Mouse (Mus musculus): ENCODE data around the gene Adgrg3.

The Adgrg3 gene

GRCm38 (mm10) chr8:95067582-95067981, 50.1 kb downstream of the Adgrg3 start:
- in situ Hi-C loops (cut with MboI; ENCODE audit: unreplicated experiment in 2 of 2), result loop anchor here in 1 of 2 experiments (5.0 to 25.0 kb wide), 2 partner anchors 35 to 105 kb away; partner anchors contain the start of gene Adgrg1

GRCm38 (mm10) chr8:95075504-95075903, 58.0 kb downstream of the Adgrg3 start:
- in situ Hi-C loops (cut with MboI; ENCODE audit: unreplicated experiment in 2 of 2), result no loop called here

- in situ Hi-C loops (cut with MboI; ENCODE audit: unreplicated experiment in 2 of 2), result no loop called here
These were observed 58.7 kb downstream of the Adgrg3 start for GRCm38 (mm10) chr8:95076151-95076550.

GRCm38 (mm10) chr8:95078055-95078454, 60.6 kb downstream of the Adgrg3 start:
- in situ Hi-C loops (cut with MboI; ENCODE audit: unreplicated experiment in 2 of 2), result no loop called here

GRCm38 (mm10) chr8:95079305-95079704, 61.8 kb downstream of the Adgrg3 start:
- in situ Hi-C loops (cut with MboI; ENCODE audit: unreplicated experiment in 2 of 2), result no loop called here

DNA sequence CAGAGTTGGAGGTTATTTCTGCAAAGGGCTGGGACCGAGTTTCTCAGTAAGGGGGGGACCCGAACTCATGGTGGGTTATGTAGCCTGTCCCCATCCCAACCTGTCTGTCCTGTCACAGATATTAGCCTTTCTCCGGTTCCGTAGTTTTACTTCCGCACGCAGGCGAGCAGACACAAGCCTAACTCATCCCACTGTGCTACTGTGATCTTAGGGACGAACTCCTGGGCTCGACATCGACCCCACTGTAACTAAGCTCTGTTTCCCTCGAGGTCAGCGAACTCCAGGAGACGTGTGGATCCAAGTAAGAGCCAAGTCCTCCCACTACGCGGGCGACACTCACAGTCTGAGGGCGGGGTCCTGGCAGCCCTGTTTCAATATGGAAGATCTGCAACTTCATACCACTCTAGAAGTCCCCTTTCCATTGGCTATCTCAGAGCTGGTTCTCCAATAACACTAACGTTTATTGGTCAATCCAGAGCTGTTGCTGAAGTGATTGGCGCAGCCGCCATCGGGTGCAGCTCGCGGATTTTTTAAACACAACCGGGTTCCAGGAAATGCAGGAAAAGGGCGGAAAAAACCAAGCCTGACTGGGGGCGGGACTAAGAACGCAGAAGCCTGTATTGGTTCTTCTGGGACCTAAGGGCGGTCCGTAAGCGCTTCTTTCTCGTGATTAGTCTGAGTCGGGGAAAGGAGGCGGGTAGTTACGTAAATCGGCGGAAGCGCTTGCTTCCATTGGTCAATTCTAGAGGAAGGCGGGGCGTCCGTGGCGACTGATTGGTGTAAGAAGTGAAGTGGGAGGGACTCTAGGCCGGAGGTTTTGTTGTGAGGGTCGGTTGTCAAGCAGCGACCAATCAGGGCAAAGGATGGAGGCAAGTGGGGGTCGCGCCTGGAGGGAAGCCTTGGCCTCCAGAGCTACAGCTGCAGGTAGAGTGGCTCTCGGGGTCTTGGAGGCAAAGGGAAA, 63.2 kb downstream of the Adgrg3 start, which contains the start of gene Katnb1:
Katnb1 (plus strand) TSS at position 806 of the 961 bp plus-strand sequence.
- in situ Hi-C loops (cut with MboI; ENCODE audit: unreplicated experiment in 2 of 2), result loop anchor here in 1 of 2 experiments (5.0 kb wide), 1 partner anchor 133 kb away; no protein-coding TSS in a partner anchor

- in situ Hi-C loops (cut with MboI; ENCODE audit: unreplicated experiment in 2 of 2), result loop anchor here in 1 of 2 experiments (5.0 kb wide), 1 partner anchor 134 kb away; no protein-coding TSS in a partner anchor
These were observed 64.2 kb downstream of the Adgrg3 start for GRCm38 (mm10) chr8:95081650-95082049.

GRCm38 (mm10) chr8:95084261-95084660, 66.8 kb downstream of the Adgrg3 start:
- in situ Hi-C loops (cut with MboI; ENCODE audit: unreplicated experiment in 2 of 2), result loop anchor here in 1 of 2 experiments (5.0 kb wide), 1 partner anchor 137 kb away; no protein-coding TSS in a partner anchor

- in situ Hi-C loops (cut with MboI; ENCODE audit: unreplicated experiment in 2 of 2), result loop anchor here in 1 of 2 experiments (5.0 kb wide), 1 partner anchor 138 kb away; no protein-coding TSS in a partner anchor
These were observed 67.4 kb downstream of the Adgrg3 start for GRCm38 (mm10) chr8:95084744-95085431.

DNA sequence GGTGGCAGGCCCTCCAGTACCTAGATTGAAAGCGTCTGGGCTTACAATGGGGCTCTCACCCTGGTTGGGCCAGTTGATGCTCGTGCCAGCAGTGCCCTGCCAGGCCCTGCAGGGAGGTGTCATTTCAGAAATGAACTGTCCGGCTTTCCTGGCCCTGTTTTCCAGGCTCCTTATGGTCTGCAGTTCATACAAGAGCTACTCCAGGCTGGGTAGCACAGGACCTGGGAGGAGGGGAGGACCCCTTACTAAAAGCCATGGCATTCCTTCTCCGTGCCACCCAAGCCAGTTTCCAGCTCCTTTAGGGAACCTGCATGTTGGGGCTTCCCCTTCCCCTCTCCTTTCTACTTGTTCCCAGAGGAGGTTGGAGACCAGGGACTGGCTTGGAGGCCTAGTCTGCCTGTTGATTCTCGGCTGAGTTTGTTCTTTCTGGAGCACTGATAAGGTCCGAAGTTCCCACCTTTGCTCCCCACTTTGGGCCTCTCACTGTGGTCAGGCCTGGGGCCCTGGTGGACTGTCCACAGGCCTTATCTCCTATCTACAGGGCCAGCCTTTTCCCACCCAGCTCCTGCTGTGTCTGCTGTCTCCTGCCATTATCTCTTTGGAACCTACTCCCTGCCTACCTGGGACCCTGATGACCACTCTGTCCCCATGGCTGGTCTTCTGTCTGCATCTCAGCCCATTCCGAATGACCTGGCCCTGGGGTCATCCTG, 68.1 kb downstream of the Adgrg3 start:
- in situ Hi-C loops (cut with MboI; ENCODE audit: unreplicated experiment in 2 of 2), result no loop called here

DNA sequence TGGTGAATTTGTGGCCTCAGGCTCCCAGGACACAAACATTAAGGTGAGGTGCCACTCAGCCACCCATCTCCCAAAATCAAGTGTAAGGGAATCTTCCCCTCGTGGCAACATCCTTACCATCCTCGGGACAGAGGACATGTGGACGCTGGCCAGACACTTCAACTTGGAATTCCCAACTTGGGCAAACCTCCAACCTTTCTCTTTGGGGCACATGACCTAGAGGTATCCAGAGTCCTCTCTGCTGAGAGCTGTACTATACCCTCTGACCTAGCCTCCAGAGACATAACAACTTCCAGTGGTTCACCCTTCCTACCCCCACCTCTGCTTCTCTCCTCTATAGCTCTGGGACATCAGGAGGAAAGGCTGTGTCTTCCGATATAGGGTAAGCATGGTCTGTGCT, 76.1 kb downstream of the Adgrg3 start:
- in situ Hi-C loops (cut with MboI; ENCODE audit: unreplicated experiment in 2 of 2), result no loop called here
